Mouse (Mus musculus): ENCODE results near the gene Cobll1. TPM values are rescaled to one million over a fixed set of nuclear protein-coding genes. Genes with fewer than 3 reads are reported as not detected.

Cobll1 gene
- total and polyA plus RNA-seq, 2 experiments = 10.0 to 13.6 TPM

- H3K27me3 ChIP-seq (ENCODE audit: control insufficient read depth, insufficient read depth, low read length) = no peaks in the 10 kb centered on the region
- TF ChIP-seq POLR2A (IDR thresholded peaks at IDR 0.05; ENCODE audit: extremely low read depth, insufficient read depth, low read length) (no peak), CTCF (IDR thresholded peaks at IDR 0.05; ENCODE audit: low read depth, low read length) (no peak)
- no peak overlapping the region for H3K9ac ChIP-seq (ENCODE audit: low read depth, low read length)
- no peak overlapping the region for H3K4me3 ChIP-seq (ENCODE audit: insufficient read depth, low read depth, low read length)
- 72% methylated on average over 4 of the region's 4 CpGs for WGBS
- DNase-seq (ENCODE audit: extremely low read depth, low read depth, low spot score) = no peak
- no peak overlapping the region for H3K27ac ChIP-seq (replicated peaks; ENCODE audit: insufficient read depth, low read depth, low read length)
- no peaks in the 10 kb centered on the region; the same call in 1 of the 2 replicates for H3K36me3 ChIP-seq (ENCODE audit: control insufficient read depth, insufficient read depth, low read length)
- H3K4me1 ChIP-seq (ENCODE audit: control insufficient read depth, insufficient read depth, low read length) = no peaks in the 10 kb centered on the region
- H3K79me2 ChIP-seq (ENCODE audit: control insufficient read depth, insufficient read depth, low read length) = peaks cover 3% of the 10 kb centered on the region; the same call in 1 of the 2 replicates
Measured at GRCm38 (mm10) chr2:65141093-65141661, 98.0 kb downstream of the Cobll1 start.

GRCm38 (mm10) chr2:65140330-65140922 is 98.8 kb downstream of the Cobll1 start:
- no peak overlapping the region for H3K9ac ChIP-seq (ENCODE audit: low read depth, low read length)

GRCm38 (mm10) chr2:65139606-65140329 is 99.4 kb downstream of the Cobll1 start:
- Histone ChIP-seq H3K4me1 (ENCODE audit: control insufficient read depth, insufficient read depth, low read length) (no peaks in the 10 kb centered on the region), H3K4me3 (ENCODE audit: insufficient read depth, low read depth, low read length) (no peak overlapping the region), H3K27me3 (ENCODE audit: control insufficient read depth, insufficient read depth, low read length) (no peaks in the 10 kb centered on the region), H3K9ac (ENCODE audit: low read depth, low read length) (no peak overlapping the region), H3K36me3 (ENCODE audit: control insufficient read depth, insufficient read depth, low read length) (no peaks in the 10 kb centered on the region; the same call in 1 of the 2 replicates), H3K79me2 (ENCODE audit: control insufficient read depth, insufficient read depth, low read length) (peaks cover 3% of the 10 kb centered on the region; the same call in 1 of the 2 replicates), H3K27ac (replicated peaks; ENCODE audit: insufficient read depth, low read depth, low read length) (no peak overlapping the region)
- TF ChIP-seq CTCF (IDR thresholded peaks at IDR 0.05; ENCODE audit: low read depth, low read length) (no peak), POLR2A (IDR thresholded peaks at IDR 0.05; ENCODE audit: extremely low read depth, insufficient read depth, low read length) (no peak)
- no peak for DNase-seq (ENCODE audit: extremely low read depth, low read depth, low spot score)
- WGBS = 73% methylated on average over 4 of the region's 4 CpGs

More at GRCm38 (mm10) chr2:65140330-65140922, 98.8 kb downstream of the Cobll1 start:
- Histone ChIP-seq H3K27me3 (ENCODE audit: control insufficient read depth, insufficient read depth, low read length) (no peaks in the 10 kb centered on the region), H3K79me2 (ENCODE audit: control insufficient read depth, insufficient read depth, low read length) (peaks cover 3% of the 10 kb centered on the region; the same call in 1 of the 2 replicates), H3K27ac (replicated peaks; ENCODE audit: insufficient read depth, low read depth, low read length) (no peak overlapping the region), H3K36me3 (ENCODE audit: control insufficient read depth, insufficient read depth, low read length) (no peaks in the 10 kb centered on the region; the same call in 1 of the 2 replicates), H3K4me3 (ENCODE audit: insufficient read depth, low read depth, low read length) (no peak overlapping the region), H3K4me1 (ENCODE audit: control insufficient read depth, insufficient read depth, low read length) (no peaks in the 10 kb centered on the region)
- DNase-seq (ENCODE audit: extremely low read depth, low read depth, low spot score) = no peak
- 82% methylated on average over 6 of the region's 6 CpGs for WGBS
- TF ChIP-seq POLR2A (IDR thresholded peaks at IDR 0.05; ENCODE audit: extremely low read depth, insufficient read depth, low read length) = no peak
- TF ChIP-seq CTCF (IDR thresholded peaks at IDR 0.05; ENCODE audit: low read depth, low read length) = no peak

- no peaks in the 10 kb centered on the region for H3K27me3 ChIP-seq (ENCODE audit: control insufficient read depth, insufficient read depth, low read length)
- TF ChIP-seq CTCF (IDR thresholded peaks at IDR 0.05; ENCODE audit: low read depth, low read length) = no peak
- no peak for TF ChIP-seq POLR2A (IDR thresholded peaks at IDR 0.05; ENCODE audit: extremely low read depth, insufficient read depth, low read length)
- H3K27ac ChIP-seq (replicated peaks; ENCODE audit: insufficient read depth, low read depth, low read length) = no peak overlapping the region
- no peaks in the 10 kb centered on the region for H3K4me1 ChIP-seq (ENCODE audit: control insufficient read depth, insufficient read depth, low read length)
- peaks cover 3% of the 10 kb centered on the region; the same call in 1 of the 2 replicates for H3K79me2 ChIP-seq (ENCODE audit: control insufficient read depth, insufficient read depth, low read length)
- H3K9ac ChIP-seq (ENCODE audit: low read depth, low read length) = no peak overlapping the region
- H3K36me3 ChIP-seq (ENCODE audit: control insufficient read depth, insufficient read depth, low read length) = no peaks in the 10 kb centered on the region; the same call in 1 of the 2 replicates
- DNase-seq (ENCODE audit: extremely low read depth, low read depth, low spot score) = no peak
- no peak overlapping the region for H3K4me3 ChIP-seq (ENCODE audit: insufficient read depth, low read depth, low read length)
- 83% methylated on average over 5 of the region's 5 CpGs for WGBS
Measured at GRCm38 (mm10) chr2:65138992-65139391, 100.2 kb downstream of the Cobll1 start.

GRCm38 (mm10) chr2:65126141-65126783 is 112.9 kb downstream of the Cobll1 start:
- Histone ChIP-seq H3K27me3 (ENCODE audit: control insufficient read depth, insufficient read depth, low read length) (no peaks in the 10 kb centered on the region), H3K27ac (replicated peaks; ENCODE audit: insufficient read depth, low read depth, low read length) (no peak overlapping the region), H3K4me3 (ENCODE audit: insufficient read depth, low read depth, low read length) (no peak overlapping the region), H3K9ac (ENCODE audit: low read depth, low read length) (no peak overlapping the region), H3K79me2 (ENCODE audit: control insufficient read depth, insufficient read depth, low read length) (peaks cover 3% of the 10 kb centered on the region; the same call in 1 of the 2 replicates), H3K4me1 (ENCODE audit: control insufficient read depth, insufficient read depth, low read length) (peaks cover 18% of the 10 kb centered on the region), H3K36me3 (ENCODE audit: control insufficient read depth, insufficient read depth, low read length) (peaks cover 14% of the 10 kb centered on the region)
- WGBS = 87% methylated on average over 12 of the region's 12 CpGs
- DNase-seq (ENCODE audit: extremely low read depth, low read depth, low spot score) = no peak
- TF ChIP-seq POLR2A (IDR thresholded peaks at IDR 0.05; ENCODE audit: extremely low read depth, insufficient read depth, low read length) = no peak
- TF ChIP-seq CTCF (IDR thresholded peaks at IDR 0.05; ENCODE audit: low read depth, low read length) = no peak

All from liver, adult 2 months (tissue).